Mouse (Mus musculus) urinary bladder, postnatal 36 days (tissue): ENCODE measurements around the gene Nudt1.
A peak's percentile ranks its signal among the peaks of the same experiment; 100 is the strongest.
"Not testable (repeated sequence)": the region's sequence is repeated elsewhere in the genome, so short reads cannot be mapped to it uniquely, and the experiment has no call there.

ENCODE experiments used
- DNase-seq, 2 experiments: peaks; one replicate each; pipeline ENCODE4 v3.0.0; 2022; ENCODE audit warnings: low spot score in 2 of 2, mixed read lengths in 1 of 2

The Nudt1 gene

DNA sequence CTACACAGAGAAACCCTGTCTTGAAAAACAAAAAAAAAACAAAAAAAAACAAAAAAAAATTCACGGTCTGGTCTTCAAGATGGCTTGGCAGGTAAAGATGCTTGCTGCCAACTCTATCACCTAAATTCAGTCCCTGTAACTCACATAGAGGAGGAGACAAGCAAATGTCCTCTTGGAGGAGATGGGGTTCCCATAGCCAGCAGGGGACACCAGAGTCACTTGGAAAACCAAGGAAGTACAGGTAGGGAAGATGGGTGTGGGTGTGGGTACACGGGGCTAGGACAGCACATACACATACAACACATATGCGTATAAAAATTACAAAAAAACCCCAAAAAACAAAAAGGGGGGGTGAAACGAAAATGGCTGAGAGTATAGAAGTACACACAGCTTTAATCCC, 21.4 kb downstream of the Nudt1 start:
- DNase-seq, result no peak

DNA sequence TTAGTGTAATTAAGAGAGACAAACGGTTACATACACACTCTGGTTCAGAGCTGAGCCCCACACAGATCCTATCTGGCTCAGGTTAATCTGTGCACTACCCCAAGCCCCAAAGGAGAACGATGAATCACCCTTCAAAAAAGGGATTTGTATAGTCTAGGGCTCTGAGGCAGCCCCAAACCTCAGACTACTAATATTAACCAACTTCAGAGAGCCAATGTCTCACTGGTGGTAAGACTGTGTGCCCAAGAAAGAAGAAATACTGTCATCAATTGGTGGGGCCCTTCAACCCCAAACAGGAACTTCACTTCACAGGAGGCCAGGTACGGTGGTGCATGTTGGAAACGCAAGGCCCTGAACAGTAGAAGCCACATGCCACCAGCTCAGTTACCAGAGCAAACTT, 23.8 kb downstream of the Nudt1 start:
- DNase-seq, result no peak

DNA sequence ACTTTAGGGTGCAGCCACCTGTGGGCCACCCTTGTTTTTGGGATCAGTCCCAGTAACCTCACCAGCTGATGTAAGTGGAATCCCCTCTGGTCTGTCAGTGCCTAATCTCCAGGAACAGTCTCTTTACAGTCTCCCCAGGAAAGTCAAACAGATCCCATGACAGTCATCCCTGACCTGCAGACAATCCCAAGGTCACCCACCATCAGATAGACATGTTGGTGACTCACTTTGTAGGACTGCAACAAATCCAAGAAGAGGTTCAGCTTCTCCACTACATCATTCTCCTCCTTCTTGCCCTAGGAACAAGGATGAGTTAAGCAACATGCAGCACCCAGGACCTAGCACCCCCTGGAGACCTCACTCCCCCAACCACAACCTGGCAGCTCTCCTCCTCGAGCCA, 24.6 kb downstream of the Nudt1 start:
- no peak for DNase-seq

DNA sequence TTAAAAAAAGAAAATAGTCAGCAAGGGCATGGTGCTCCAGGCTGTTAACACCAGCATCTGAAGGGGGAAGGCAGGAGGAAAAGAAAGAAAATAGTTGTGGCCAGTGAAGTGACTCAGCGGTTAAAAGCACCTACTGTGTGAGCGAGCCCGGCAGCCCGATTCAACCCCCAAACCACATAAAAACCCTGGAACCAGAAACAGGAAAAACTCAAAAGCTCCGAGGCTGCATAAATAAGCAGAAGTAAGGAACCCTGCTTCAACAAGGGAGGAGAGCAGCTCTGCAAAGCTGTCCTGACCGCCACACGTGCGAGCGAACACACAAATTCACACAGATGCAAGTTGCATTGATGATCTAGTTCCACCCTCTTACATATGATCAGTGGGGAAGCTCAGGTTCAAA, 28.4 kb downstream of the Nudt1 start:
- no peak for DNase-seq

DNA sequence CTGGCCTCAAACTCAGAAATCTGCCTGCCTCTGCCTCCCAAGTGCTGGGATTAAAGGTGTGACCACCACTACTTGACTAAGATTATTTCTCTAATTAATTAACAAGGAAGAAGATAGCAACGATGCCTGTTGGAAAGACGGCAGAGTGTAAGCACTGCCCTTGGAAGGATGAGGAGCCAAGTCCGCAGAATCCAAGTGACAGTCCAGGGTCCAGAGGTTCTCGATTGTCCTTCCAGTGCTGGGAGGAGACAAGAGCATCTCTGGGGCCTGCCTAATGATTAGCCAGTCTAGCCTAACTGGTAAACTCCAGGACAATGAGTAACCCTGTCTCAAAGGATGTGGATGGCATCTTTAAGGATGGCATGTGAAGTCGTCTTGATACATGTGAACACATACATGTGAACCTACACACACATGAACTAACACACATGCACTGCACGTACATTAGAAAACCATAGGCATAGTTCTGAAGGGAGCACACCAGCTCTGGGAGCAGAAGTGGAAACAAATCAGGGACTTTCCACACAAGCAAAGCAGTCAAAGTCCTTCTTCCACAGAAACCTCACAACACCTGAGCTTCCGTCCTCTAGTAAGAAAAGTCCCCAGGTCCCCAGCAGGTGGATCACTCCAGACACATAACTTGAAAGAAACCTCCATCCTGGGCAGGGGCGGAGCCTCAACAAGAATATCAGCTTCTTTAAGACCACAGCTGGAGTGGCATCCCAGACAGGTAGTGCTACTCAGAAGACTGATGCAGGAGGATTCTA, 29.5 kb downstream of the Nudt1 start:
- no peak for DNase-seq

DNA sequence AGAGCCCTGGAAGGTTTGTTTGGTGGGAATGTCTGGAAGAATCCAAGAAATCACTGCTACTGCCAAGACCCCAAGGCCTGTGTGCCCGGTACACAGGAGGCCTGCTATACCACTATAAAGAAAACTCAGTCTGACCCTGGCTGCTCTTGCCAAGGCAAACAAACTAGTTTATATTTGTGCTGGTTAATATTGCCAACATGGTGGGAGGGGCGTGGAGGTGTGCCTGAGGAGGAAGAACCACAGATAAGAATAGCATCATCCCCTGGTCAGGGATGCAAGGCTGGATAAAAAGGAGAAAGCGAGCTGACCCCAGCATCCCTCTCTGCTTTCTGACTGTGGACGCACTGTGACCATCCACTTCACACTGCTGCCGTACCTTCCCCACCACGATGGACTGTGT, 30.9 kb downstream of the Nudt1 start:
- no peak for DNase-seq

DNA sequence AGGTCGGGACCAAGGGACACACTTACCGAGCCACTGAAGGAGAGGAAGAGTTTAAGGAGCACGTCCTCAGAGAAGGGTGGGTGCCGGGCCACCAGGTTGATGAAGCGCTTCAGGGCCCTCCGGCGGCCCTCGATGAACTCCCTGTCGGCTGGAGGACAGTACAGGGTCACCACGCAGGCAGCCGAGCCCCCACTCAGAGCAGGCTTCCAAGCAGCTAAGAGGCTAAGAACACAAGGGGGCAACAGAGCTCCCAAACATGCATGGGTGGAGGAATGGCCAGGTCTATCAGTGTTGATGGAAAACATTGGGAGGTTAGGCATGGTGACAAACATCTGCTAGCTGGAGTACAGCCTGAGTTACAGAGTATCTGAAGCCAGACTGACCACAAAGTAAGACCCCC, 34.5 kb downstream of the Nudt1 start:
- no peak for DNase-seq

DNA sequence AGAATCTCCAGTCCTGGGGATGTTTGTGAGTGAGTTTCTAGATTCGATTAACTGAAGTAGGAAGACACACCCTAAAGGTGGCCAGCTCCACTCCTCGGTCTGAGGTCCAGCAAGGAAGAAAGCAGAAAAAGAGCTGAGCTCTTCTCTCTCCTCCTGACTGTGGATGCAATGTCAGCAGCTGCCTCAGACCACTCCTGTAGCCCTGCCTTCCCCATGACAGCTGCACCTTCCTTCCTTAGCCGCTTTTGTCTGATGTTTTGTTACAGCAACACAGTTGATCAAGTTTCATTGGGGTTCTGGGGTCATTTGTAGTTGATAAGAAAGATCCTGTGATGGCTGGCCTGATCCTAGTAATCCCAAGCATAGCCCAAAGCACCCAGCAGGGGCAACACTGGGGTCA, 36.0 kb downstream of the Nudt1 start:
- no peak for DNase-seq

DNA sequence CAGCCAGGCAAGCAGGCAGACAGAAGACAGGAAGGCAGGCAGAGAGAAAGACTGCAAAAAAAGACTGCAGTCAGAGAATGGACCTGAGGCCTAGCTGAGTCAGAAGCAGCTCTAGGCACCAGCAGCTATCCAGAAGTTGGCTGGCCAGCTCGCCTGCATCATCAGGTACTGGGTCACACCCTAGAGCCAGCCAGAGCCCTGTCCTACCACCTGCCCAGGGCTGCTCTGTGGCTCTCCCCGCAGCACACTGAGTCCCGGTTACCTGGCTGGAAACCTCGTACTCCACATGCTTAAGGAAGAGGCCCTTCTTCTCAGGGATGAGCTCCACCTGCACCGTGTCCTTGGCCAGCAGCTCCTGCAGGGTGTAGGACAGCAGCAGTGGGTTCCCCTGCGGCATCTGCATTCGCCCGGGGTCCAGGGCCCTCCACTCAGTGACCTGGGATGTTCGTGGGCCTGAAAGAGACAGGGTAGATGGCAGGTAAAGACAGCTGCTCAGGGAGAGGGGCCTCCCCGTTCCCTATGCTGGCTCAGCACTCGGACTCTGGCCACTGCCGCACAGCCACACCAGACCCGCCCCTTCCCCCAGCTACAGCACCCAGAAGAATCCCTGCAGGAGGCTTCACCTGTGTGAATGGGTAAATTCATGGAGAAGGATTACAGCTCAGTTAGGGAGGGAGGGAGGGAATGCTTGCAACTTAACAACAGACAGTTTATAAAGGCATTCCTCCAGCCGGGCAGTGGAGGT, 38.6 kb downstream of the Nudt1 start:
- no peak for DNase-seq

DNA sequence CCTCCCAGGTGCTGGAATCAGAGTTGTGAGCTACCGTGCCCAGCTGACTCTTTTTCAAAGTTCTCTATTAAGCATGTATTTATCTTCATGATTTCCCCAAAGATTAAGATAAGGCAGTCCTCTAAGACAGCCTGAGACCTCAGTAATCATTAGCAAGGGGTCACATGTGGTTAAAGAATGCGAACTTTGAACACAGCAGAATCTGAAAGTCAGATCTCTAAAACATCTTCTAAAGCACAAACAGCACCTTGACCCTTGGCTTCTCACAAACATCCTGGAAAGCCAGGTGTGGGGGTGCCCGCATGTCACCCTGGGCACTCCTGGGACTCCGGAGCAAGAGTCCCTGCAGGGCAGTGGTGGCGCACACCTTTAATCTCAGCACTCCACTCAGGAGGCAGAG, 43.0 kb downstream of the Nudt1 start:
- DNase-seq, result no peak

DNA sequence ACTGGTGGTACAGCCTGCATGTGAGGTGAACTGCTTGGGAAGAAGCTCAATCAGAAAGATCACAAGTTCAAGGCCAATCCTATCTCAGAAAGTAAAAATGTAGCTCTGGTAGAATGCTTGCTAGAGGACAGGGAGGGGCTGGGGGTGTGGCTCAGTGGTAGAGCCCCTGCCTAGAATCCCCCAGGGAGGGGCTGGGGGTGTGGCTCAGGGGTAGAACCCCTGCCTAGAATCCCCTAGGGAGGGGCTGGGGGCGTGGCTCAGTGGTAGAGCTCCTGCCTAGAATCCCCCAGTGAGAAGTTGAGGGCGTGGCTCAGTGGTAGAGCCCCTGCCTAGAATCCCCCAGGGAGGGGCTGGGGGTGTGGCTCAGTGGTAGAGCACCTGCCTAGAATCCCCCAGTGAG, 46.7 kb downstream of the Nudt1 start:
- not testable (repeated sequence) for DNase-seq

DNA sequence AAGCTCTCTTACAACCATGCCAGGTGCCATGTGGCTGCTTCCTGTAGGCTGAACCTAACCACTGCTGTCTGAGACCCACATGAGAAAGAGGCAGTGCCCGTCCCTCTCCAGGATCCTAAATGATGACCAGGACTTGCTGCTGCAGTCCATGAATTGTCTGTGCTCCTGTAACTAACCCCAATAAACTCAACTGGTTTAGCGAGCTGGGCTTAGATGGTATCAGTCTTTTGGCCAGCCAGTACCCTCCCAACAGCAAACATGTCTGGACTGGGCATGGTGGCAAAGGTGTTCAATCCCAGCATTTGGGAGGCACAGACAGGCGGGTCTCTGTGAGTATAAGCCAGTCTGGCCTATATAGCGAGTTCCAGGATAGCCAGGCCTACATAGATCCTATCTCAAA, 47.5 kb downstream of the Nudt1 start:
- peak; percentile 46 to 69 for DNase-seq

DNA sequence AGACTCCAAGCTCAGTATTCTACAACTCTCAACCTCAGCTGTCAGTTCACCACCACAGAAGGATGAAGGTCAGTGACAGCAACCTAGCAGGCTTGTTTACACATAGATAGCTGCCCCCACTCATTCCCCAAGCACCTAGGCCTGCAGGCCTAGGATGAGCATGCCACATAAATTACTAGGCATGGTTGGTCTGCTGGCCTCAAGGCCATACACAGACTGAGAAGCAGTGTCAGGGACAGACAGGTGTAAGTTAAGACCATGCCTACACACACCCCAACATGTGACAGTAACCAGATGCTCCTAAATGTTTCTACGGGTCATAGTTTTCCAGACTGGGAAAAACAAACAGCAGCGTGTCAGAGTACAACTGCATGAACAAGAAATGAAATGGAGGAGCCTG, 48.0 kb downstream of the Nudt1 start:
- DNase-seq, result no peak

DNA sequence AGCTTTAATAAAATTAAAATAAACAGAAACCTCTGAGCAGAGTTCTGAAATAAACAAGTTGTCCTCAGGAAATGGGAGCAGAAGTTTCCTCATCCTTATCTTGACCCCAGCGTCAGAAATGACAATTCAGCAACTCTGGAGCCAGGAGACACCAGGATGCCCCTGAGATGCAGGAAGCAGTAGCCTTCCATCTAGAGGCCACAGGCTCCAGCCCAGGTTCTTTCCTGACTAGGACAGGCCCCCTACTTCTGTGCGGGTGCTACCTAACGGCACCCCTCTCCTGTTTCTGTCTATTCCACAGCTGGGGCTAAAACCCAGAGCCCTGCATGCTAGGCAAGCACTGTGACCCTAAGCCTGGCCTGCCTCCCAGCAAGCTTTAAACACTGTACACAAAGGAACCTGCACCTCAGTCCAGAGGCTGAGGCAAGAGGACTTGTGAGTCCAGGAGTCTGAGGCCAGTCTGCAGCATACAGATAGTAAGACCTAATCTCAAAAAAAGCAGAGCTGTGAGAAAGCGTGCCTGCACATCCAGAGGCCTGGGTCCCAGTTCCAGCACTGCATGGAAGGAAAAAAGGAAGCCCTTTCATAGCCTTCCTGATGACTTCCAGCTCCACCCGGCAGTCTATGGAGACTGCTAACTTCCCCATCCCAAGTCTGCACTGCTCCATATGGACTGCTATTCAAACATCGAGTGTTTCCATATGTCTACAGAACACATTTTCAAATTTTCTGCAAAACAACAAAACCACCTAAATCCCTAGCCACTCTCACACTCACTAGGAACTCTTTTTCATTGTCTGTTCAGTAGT, 49.2 kb downstream of the Nudt1 start:
- peak; percentile 18 to 24 for DNase-seq

DNA sequence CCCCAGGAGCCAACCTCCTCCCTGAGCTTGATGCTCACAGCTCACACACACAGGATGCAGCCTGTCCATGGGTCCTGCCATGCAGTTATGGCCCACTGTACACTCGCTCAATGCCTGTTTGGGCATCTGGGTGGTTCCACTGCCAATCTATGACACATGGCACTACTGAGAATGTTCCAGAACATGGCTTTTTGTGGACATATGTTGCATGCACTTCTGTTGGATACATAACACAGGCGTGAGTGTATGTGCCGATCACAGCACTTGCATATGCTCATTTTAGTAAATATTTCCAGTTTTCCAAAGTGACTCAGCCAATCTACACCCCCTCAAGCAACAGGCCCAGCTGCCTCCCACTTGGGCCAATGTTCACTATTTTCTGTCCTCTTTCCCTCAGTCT, 50.2 kb downstream of the Nudt1 start:
- DNase-seq, result no peak

DNA sequence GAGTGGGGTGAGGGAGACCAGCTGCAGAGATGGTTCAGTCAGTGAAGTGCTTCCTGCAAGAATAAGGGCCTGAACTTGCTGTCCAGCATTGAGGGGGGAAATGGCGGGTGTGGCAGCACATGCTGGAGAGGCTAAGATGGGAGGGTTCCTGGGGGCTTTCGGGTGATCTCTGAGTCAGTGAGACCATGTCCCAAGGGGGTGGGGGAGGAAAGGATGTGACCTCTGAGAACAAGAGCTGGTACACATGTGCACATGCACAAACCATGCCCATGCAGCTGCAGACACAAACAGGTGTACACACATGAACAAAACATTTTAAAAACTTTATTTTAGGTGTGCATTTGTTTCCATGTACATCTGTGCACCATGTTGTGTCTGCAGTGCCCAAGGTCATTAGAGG, 52.3 kb downstream of the Nudt1 start:
- no peak for DNase-seq

DNA sequence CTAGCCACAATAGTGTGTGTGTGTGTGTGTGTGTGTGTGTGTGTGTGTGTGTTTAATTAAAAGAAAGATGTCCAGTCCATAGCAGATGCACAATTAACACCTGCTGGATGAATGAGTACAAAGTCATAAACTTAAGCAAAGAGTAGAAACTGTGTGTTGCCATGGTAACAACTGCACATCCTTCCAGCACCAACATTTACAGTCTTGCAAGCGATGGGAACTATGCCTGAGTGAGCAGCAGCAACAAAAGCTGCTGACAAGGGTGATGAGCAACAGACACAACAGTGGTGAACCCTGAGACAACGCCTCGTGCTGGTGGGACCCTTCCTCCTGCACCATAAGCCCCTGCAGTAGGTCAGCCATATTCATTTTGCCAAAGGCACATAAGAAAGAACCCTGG, 52.8 kb downstream of the Nudt1 start:
- DNase-seq, result no peak

DNA sequence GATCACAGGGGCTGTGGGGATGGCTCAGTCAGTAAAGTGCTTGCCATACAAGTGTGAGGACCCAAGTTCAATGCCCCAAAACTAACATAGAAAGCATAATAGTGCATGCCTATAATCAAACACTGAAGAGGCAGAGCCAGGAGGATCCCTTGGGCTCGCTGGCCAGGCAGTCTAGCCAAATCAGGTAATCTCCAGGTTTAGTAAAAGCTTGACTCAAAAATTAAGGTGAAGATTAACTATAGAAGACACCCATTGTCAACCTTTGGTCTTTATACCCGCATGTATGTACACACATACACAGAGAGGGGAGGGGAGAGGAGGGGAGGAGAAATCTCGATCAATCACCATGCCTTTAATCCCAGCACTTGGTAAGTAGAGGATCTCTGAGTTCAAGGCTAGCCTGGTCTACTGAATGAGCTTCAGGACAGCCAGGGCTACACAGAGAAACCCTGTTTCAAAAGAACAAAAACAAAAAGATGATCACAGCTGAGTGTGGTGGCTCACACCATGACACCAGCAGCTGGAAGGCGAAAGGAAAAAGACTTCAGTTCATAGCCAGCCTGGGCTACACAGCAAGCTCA, 53.9 kb downstream of the Nudt1 start:
- no peak for DNase-seq

DNA sequence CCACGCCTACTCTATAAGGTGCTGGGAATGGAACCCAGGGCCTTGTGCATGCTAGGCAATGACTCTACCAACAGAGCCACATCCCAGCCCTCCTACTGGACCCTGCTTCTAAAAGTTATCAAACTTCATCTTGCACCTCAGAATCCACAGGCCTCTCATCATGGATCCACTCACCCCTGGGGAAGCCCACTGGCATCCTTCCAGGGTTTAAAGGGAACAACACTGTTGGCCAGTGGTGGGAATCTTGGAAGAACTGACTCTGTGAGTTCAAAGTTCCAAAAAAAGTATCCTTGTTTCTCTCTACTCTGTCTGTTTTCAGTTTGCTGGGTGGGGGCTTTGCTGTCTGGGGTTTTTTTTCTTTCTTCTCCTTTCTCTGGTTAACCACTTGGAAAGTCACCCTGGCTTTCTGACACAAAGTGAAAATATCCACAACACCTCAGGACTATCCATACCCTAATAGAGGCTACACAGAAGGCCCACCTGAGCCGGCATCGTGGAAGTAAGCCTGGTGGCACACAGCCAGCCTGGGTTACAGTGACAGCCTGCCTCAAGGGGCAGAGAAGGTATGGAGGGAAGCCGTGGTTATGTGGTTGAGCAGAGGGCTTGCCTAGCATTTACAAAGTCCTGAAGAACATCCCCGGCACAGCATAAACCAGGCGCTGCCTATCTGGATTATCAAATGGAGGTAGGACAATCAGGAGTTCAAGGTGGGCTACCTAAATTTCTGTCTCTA, 56.8 kb downstream of the Nudt1 start:
- DNase-seq, result no peak

DNA sequence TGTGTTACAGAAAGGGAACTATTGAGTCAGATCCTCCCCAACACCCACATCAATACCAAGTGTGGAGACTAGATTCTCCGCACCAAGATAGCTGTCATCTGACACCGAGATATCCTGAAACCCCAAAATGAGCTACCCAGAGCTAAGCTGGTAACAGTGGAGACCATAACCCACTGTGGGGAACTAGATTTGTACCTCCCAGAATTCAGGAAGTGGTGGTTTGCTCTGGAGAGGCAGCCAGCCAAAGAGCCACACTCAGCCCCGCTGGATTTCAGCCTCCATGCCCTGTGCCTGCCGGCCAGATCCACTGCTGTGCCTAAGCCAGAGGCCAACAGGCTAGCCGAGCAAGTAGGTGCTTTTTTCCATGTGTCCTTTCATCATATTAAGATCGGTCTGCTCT, 57.8 kb downstream of the Nudt1 start:
- no peak for DNase-seq

DNA sequence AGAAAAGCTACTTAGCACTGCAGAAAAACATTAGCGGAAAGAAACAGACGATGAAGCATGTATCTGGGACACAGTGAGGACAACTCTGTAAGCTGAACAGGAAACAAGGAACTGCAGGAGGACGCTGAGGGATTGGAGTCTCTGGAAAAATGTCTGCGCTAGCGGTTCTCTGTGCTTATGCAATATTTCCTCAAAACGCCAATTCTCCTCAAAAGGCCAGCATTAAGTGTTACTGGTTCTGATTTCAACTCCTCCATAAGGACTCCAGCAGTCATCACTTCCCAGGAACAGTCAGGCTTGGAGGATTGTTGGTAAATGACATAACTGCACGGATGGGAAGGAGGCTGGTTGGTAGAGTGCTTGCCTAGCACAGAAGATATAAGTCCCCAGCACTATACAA, 59.7 kb downstream of the Nudt1 start:
- no peak for DNase-seq

DNA sequence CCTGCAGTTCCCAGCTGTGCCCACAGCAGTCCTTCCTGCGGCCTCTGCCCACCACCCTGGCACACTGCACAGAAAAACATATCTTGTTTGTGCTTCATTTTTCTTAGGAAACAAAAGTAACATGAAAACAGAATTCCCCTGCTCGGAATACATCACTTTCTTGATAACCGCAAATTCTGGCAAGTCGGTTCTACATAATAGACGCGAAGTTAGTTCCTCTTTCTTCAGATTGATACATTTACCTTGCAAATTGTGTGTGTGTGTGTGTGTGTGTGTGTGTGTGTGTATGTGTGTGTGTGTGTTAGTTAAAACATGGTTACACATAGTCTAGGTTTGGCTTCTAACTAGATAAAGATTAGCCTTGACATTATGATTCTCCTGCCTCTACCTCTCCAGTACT, 61.2 kb downstream of the Nudt1 start:
- no peak for DNase-seq
